Mouse (Mus musculus) kidney, embryonic 15.5 days (tissue): ENCODE results near the gene Ugt1a5. TPM values are rescaled to one million over a fixed set of nuclear protein-coding genes. Genes with fewer than 3 reads are reported as not detected.

Experiments used
- ATAC-seq: fragments of 200-750 bp; cut with Nextera tagmentation; replicated peaks from 2 replicates; pipeline ENCODE4 v1.8.0; 2017; ENCODE audit warnings: moderate TSS enrichment; ENCODE audit not compliant: low FRiP score
- H3K27ac ChIP-seq: fragments of 300-500 bp; sonication (generic); 2 replicates; pipeline ENCODE4 v1.5.1; 2015; ENCODE audit warnings: mild to moderate bottlenecking, inconsistent platforms
- H3K27me3 ChIP-seq: fragments of 300-500 bp; sonication (generic); 2 replicates; pipeline ENCODE4 v1.6.1; 2015; ENCODE audit warnings: inconsistent platforms
- H3K36me3 ChIP-seq: fragments of 300-500 bp; sonication (generic); 2 replicates; pipeline ENCODE4 v1.6.1; 2015; ENCODE audit warnings: inconsistent platforms
- H3K4me1 ChIP-seq: fragments of 300-500 bp; sonication (generic); 2 replicates; pipeline ENCODE4 v1.6.1; 2015; ENCODE audit warnings: inconsistent platforms
- H3K4me2 ChIP-seq: fragments of 300-500 bp; sonication (generic); 2 replicates; pipeline ENCODE4 v1.6.1; 2015; ENCODE audit warnings: moderate library complexity, mild to moderate bottlenecking, inconsistent platforms
- H3K4me3 ChIP-seq: fragments of 300-500 bp; sonication (generic); replicated peaks from 2 replicates; pipeline ENCODE4 v1.5.1; 2015; ENCODE audit warnings: mild to moderate bottlenecking, inconsistent platforms
- H3K9ac ChIP-seq: fragments of 300-500 bp; sonication (generic); 2 replicates; pipeline ENCODE4 v1.6.1; 2015; ENCODE audit warnings: mild to moderate bottlenecking, inconsistent platforms
- H3K9me3 ChIP-seq: fragments of 300-500 bp; sonication (generic); replicated peaks from 2 replicates; pipeline ENCODE4 v1.6.1; 2016; ENCODE audit warnings: inconsistent platforms
- WGBS: fragments of 180-500 bp; shearing (Covaris S2); methylation state at CpG from one replicate; pipeline ENCODE4 v1.1.7; 2015; ENCODE audit warnings: mixed read lengths; 5-methylcytosine and 5-hydroxymethylcytosine counted together
- polyA plus RNA-seq: library from polyadenylated mRNA; unstranded; fragments of >200 nt; fragmentation: Nextera tagmentation; extraction: Ambion mirVana; gene quantifications from 2 replicates; pipeline ENCODE4 v1.2.1, GENCODE M21; 2015

The Ugt1a5 gene
- polyA plus RNA-seq, 1 experiment from 2014 or later, result not detected

DNA sequence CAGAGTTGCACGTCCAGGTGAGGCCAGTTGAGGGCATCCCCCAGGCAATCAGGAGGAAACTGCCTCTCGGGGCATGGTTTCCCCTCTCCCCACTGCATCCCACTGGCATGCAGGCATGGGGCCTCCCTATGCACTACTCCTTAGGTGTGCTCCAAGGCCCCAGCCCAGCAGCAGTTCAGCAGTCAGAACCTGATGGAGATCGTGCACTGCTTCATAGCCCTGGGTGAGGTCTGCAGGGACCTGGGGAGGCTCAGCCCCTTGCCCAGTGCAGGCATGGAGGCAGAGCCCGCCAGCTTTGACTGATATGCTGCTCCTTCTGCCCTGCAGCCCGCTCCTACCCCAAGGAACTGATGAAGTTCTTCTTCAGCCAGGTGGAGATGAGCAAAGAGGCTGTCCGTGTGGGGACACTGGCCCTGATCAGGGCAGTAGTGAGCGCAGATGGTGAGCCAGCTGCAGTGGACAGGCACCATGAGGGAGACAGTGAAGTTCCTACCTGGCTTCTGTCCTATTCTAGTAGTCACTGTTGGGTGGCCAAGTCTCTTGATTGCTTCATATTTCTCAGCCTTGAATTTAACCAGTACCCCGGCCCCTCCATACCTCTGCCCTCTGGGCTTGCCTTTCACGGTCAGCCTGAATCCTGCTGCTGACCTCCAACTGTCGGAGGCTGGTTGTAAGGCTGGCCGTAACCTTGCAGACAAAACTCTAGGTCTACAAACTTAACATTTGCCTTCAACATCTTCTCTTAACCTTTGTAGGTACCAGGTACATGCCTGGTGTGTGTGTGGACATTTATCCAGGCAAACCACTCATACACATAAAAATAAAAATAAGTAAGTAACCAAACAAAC, 69.5 kb downstream of the Ugt1a5 start:
- no peak overlapping the region for H3K4me3 ChIP-seq
- H3K27ac ChIP-seq, result no peak overlapping the region
- no peak overlapping the region for H3K4me2 ChIP-seq
- H3K27me3 ChIP-seq, result no peaks in the 10 kb centered on the region
- no peaks in the 10 kb centered on the region for H3K36me3 ChIP-seq
- no peak overlapping the region for H3K9ac ChIP-seq
- peaks cover 93% of the 10 kb centered on the region for H3K9me3 ChIP-seq
- no peaks in the 10 kb centered on the region for H3K4me1 ChIP-seq
- 66% methylated on average over 11 of the region's 11 CpGs for WGBS
- no peak for ATAC-seq

GRCm38 (mm10) chr1:88235894-88236415, 70.1 kb downstream of the Ugt1a5 start:
- H3K9me3 ChIP-seq, result peaks cover 94% of the 10 kb centered on the region
- no peak overlapping the region for H3K4me3 ChIP-seq
- ATAC-seq, result peak; percentile 34; the same call in 1 of the 2 replicates
- H3K9ac ChIP-seq, result no peak overlapping the region
- no peaks in the 10 kb centered on the region for H3K4me1 ChIP-seq
- WGBS, result 59% methylated on average over 4 of the region's 4 CpGs
- no peaks in the 10 kb centered on the region for H3K27me3 ChIP-seq
- no peak overlapping the region for H3K27ac ChIP-seq
- no peak overlapping the region for H3K4me2 ChIP-seq
- H3K36me3 ChIP-seq, result no peaks in the 10 kb centered on the region

- H3K27ac ChIP-seq, result no peak overlapping the region
- H3K9ac ChIP-seq, result no peak overlapping the region
- 78% methylated on average over 5 of the region's 5 CpGs for WGBS
- H3K36me3 ChIP-seq, result no peaks in the 10 kb centered on the region
- H3K4me3 ChIP-seq, result no peak overlapping the region
- no peak overlapping the region for H3K4me2 ChIP-seq
- no peaks in the 10 kb centered on the region for H3K4me1 ChIP-seq
- ATAC-seq, result no peak
- H3K27me3 ChIP-seq, result no peaks in the 10 kb centered on the region
- peaks cover 86% of the 10 kb centered on the region for H3K9me3 ChIP-seq
Observed at GRCm38 (mm10) chr1:88237311-88237710, 71.5 kb downstream of the Ugt1a5 start.

DNA sequence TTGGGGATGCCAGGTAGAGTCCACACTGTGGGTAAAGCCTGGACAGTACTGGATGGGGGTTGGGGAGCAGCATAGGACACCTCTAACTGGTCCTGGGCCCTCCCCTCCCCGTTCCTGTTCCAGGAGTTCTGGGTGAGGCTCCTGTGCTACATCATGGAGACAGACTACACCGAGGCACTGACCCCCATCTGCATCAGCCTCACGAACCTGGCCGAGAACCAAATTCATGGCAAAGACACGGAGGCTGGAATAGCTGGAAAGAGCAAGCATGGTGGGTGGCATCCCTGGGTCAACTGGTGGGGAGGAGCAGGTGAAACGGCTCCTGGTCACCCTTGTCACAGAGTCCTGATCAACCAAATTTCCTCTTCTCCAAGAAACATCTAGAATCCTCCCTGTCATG, 73.0 kb downstream of the Ugt1a5 start:
- H3K36me3 ChIP-seq, result no peaks in the 10 kb centered on the region
- H3K9ac ChIP-seq, result no peak overlapping the region
- ATAC-seq, result no peak
- peaks cover 84% of the 10 kb centered on the region for H3K9me3 ChIP-seq
- H3K27me3 ChIP-seq, result no peaks in the 10 kb centered on the region
- no peaks in the 10 kb centered on the region for H3K4me1 ChIP-seq
- WGBS, result 76% methylated on average over 6 of the region's 6 CpGs
- no peak overlapping the region for H3K4me3 ChIP-seq
- H3K27ac ChIP-seq, result no peak overlapping the region
- no peak overlapping the region for H3K4me2 ChIP-seq

DNA sequence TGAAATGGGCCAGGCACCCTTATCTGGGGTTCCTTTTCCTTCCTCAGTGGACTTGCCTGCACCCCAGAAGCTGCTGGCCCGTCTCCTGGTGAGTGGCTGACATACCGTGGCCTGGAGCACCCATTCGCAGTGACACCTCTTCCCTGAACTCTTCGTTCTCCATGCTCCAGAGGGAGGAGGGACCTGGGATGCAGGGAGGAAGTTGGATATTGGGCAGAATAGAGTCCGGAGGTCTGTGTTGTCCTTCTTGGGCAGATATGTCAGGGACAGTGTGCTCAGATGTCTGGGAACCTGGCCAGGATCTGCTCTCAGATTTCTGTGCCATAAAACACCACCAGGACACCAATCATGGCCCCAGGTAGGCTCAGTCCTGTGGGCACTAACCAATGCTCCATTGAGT, 74.3 kb downstream of the Ugt1a5 start:
- peaks cover 75% of the 10 kb centered on the region for H3K9me3 ChIP-seq
- no peak overlapping the region for H3K4me3 ChIP-seq
- H3K9ac ChIP-seq, result no peak overlapping the region
- no peaks in the 10 kb centered on the region for H3K4me1 ChIP-seq
- no peaks in the 10 kb centered on the region for H3K27me3 ChIP-seq
- H3K27ac ChIP-seq, result no peak overlapping the region
- no peaks in the 10 kb centered on the region for H3K36me3 ChIP-seq
- ATAC-seq, result no peak
- WGBS, result 72% methylated on average over 5 of the region's 5 CpGs
- H3K4me2 ChIP-seq, result no peak overlapping the region

GRCm38 (mm10) chr1:88240579-88240978, 74.8 kb downstream of the Ugt1a5 start:
- Histone ChIP-seq H3K36me3 (no peaks in the 10 kb centered on the region), H3K4me2 (no peak overlapping the region), H3K4me3 (no peak overlapping the region), H3K9ac (no peak overlapping the region), H3K9me3 (peaks cover 72% of the 10 kb centered on the region), H3K27me3 (no peaks in the 10 kb centered on the region), H3K27ac (no peak overlapping the region), H3K4me1 (no peaks in the 10 kb centered on the region)
- 70% methylated on average over 4 of the region's 4 CpGs for WGBS
- no peak; the same call in 1 of the 2 replicates for ATAC-seq

DNA sequence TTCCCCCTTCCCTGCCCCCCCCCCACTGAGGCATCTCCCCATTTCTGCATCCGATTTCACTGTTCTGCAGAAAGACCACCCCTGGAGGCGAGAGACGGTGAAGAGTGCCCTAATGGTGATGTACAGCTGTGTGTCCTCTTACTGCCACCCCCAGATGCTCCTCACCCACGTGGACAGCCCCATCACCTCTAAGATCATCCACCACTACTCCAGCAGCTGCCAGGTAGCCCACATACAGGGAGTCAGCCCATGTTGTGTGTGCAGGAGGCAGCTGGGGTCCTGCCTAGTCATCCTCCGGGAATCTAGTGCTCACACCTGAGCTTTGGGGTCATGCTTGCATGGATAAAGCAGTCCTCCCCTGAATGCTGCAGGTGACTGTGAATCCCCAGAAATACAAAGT, 78.0 kb downstream of the Ugt1a5 start:
- Histone ChIP-seq H3K36me3 (no peaks in the 10 kb centered on the region), H3K27ac (no peak overlapping the region), H3K27me3 (no peaks in the 10 kb centered on the region), H3K9me3 (peaks cover 64% of the 10 kb centered on the region), H3K4me3 (no peak overlapping the region), H3K4me2 (no peak overlapping the region), H3K4me1 (no peaks in the 10 kb centered on the region), H3K9ac (no peak overlapping the region)
- no peak for ATAC-seq
- 63% methylated on average over 5 of the region's 5 CpGs for WGBS

DNA sequence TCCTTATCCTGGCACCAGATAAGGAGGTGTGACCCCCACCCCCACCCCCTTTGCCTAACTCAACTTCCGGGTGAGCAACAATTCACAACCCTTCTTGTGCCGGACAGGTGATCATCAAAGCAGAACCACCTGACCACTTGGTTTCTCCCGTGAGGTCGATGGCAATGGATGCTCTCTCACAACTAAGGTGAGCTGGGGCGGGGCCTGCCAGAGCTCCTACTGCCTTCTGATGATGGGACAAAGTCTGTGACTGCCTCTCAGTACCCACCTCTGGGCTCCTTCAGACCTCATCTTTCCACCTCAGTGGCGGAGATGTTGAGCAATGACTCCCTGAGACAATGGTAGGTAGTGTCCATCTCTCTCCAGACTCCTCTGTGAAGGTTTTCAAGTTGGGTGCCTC, 80.1 kb downstream of the Ugt1a5 start:
- WGBS, result 77% methylated on average over 6 of the region's 6 CpGs
- Histone ChIP-seq H3K4me3 (no peak overlapping the region), H3K27me3 (no peaks in the 10 kb centered on the region), H3K9me3 (peaks cover 65% of the 10 kb centered on the region), H3K4me2 (no peak overlapping the region), H3K9ac (no peak overlapping the region), H3K27ac (no peak overlapping the region), H3K36me3 (no peaks in the 10 kb centered on the region), H3K4me1 (no peaks in the 10 kb centered on the region)
- ATAC-seq, result no peak

GRCm38 (mm10) chr1:88246386-88246785, 80.6 kb downstream of the Ugt1a5 start:
- WGBS, result 46% methylated on average over 6 of the region's 6 CpGs
- H3K36me3 ChIP-seq, result no peaks in the 10 kb centered on the region
- no peak overlapping the region for H3K27ac ChIP-seq
- H3K27me3 ChIP-seq, result no peaks in the 10 kb centered on the region
- no peak overlapping the region for H3K4me2 ChIP-seq
- no peak for ATAC-seq
- no peaks in the 10 kb centered on the region for H3K4me1 ChIP-seq
- no peak overlapping the region for H3K9ac ChIP-seq
- peaks cover 67% of the 10 kb centered on the region for H3K9me3 ChIP-seq
- H3K4me3 ChIP-seq, result no peak overlapping the region

- H3K9me3 ChIP-seq, result peaks cover 64% of the 10 kb centered on the region
- H3K4me2 ChIP-seq, result no peak overlapping the region
- no peak for ATAC-seq
Observed at GRCm38 (mm10) chr1:88247660-88248059, 81.8 kb downstream of the Ugt1a5 start.

GRCm38 (mm10) chr1:88248658-88249057, 82.8 kb downstream of the Ugt1a5 start:
- Histone ChIP-seq H3K27me3 (no peaks in the 10 kb centered on the region), H3K27ac (no peak overlapping the region), H3K4me1 (no peaks in the 10 kb centered on the region), H3K9ac (no peak overlapping the region), H3K9me3 (peaks cover 57% of the 10 kb centered on the region), H3K4me3 (no peak overlapping the region), H3K36me3 (no peaks in the 10 kb centered on the region), H3K4me2 (no peak overlapping the region)
- no peak for ATAC-seq
- 72% methylated on average over 4 of the region's 4 CpGs for WGBS

More at GRCm38 (mm10) chr1:88247660-88248059, 81.8 kb downstream of the Ugt1a5 start:
- no peak overlapping the region for H3K27ac ChIP-seq
- H3K4me3 ChIP-seq, result no peak overlapping the region
- WGBS, result 52% methylated on average over 2 of the region's 2 CpGs
- H3K4me1 ChIP-seq, result no peaks in the 10 kb centered on the region
- no peak overlapping the region for H3K9ac ChIP-seq
- H3K27me3 ChIP-seq, result no peaks in the 10 kb centered on the region
- no peaks in the 10 kb centered on the region for H3K36me3 ChIP-seq

- Histone ChIP-seq H3K9ac (no peak overlapping the region), H3K9me3 (peaks cover 52% of the 10 kb centered on the region), H3K4me1 (no peaks in the 10 kb centered on the region), H3K27ac (no peak overlapping the region), H3K36me3 (no peaks in the 10 kb centered on the region), H3K4me3 (no peak overlapping the region), H3K4me2 (no peak overlapping the region), H3K27me3 (no peaks in the 10 kb centered on the region)
- 79% methylated on average over 7 of the region's 7 CpGs for WGBS
- ATAC-seq, result no peak
Observed at GRCm38 (mm10) chr1:88249596-88249995, 83.8 kb downstream of the Ugt1a5 start.
